Mouse (Mus musculus): ENCODE results near the gene Inpp4b.

Inpp4b gene

GRCm38 (mm10) chr8:81452082-81452481 lies 109.7 kb downstream of the Inpp4b start:
- in situ Hi-C loops (cut with MboI; ENCODE audit: low pct_unique_long_range_greater_than_20kb in 1 of 2, low sequenced_read_pairs in 2 of 2, unreplicated experiment in 1 of 2): no loop called here

GRCm38 (mm10) chr8:81454830-81455229 lies 112.5 kb downstream of the Inpp4b start:
- in situ Hi-C loops (cut with MboI; ENCODE audit: low pct_unique_long_range_greater_than_20kb in 1 of 2, low sequenced_read_pairs in 2 of 2, unreplicated experiment in 1 of 2): no loop called here

- in situ Hi-C loops (cut with MboI; ENCODE audit: low pct_unique_long_range_greater_than_20kb in 1 of 2, low sequenced_read_pairs in 2 of 2, unreplicated experiment in 1 of 2): no loop called here
Measured at GRCm38 (mm10) chr8:81463762-81464161, 121.4 kb downstream of the Inpp4b start.

GRCm38 (mm10) chr8:81466776-81467175 lies 124.4 kb downstream of the Inpp4b start:
- in situ Hi-C loops (cut with MboI; ENCODE audit: low pct_unique_long_range_greater_than_20kb in 1 of 2, low sequenced_read_pairs in 2 of 2, unreplicated experiment in 1 of 2): no loop called here

GRCm38 (mm10) chr8:81478674-81479073 lies 136.3 kb downstream of the Inpp4b start:
- in situ Hi-C loops (cut with MboI; ENCODE audit: low pct_unique_long_range_greater_than_20kb in 1 of 2, low sequenced_read_pairs in 2 of 2, unreplicated experiment in 1 of 2): no loop called here

GRCm38 (mm10) chr8:81483834-81484233 lies 141.5 kb downstream of the Inpp4b start:
- in situ Hi-C loops (cut with MboI; ENCODE audit: low pct_unique_long_range_greater_than_20kb in 1 of 2, low sequenced_read_pairs in 2 of 2, unreplicated experiment in 1 of 2): no loop called here

- in situ Hi-C loops (cut with MboI; ENCODE audit: low pct_unique_long_range_greater_than_20kb in 1 of 2, low sequenced_read_pairs in 2 of 2, unreplicated experiment in 1 of 2): no loop called here
Measured at GRCm38 (mm10) chr8:81485626-81486025, 143.3 kb downstream of the Inpp4b start.

- in situ Hi-C loops (cut with MboI; ENCODE audit: low pct_unique_long_range_greater_than_20kb in 1 of 2, low sequenced_read_pairs in 2 of 2, unreplicated experiment in 1 of 2): no loop called here
Measured at GRCm38 (mm10) chr8:81489894-81490661, 147.7 kb downstream of the Inpp4b start.

GRCm38 (mm10) chr8:81491097-81491705 lies 148.8 kb downstream of the Inpp4b start:
- in situ Hi-C loops (cut with MboI; ENCODE audit: low pct_unique_long_range_greater_than_20kb in 1 of 2, low sequenced_read_pairs in 2 of 2, unreplicated experiment in 1 of 2): no loop called here

GRCm38 (mm10) chr8:81491706-81492204 lies 149.4 kb downstream of the Inpp4b start:
- in situ Hi-C loops (cut with MboI; ENCODE audit: low pct_unique_long_range_greater_than_20kb in 1 of 2, low sequenced_read_pairs in 2 of 2, unreplicated experiment in 1 of 2): no loop called here

GRCm38 (mm10) chr8:81494823-81495222 lies 152.5 kb downstream of the Inpp4b start:
- in situ Hi-C loops (cut with MboI; ENCODE audit: low pct_unique_long_range_greater_than_20kb in 1 of 2, low sequenced_read_pairs in 2 of 2, unreplicated experiment in 1 of 2): no loop called here

GRCm38 (mm10) chr8:81497646-81498045 lies 155.3 kb downstream of the Inpp4b start:
- in situ Hi-C loops (cut with MboI; ENCODE audit: low pct_unique_long_range_greater_than_20kb in 1 of 2, low sequenced_read_pairs in 2 of 2, unreplicated experiment in 1 of 2): no loop called here

GRCm38 (mm10) chr8:81502216-81502615 lies 159.9 kb downstream of the Inpp4b start:
- in situ Hi-C loops (cut with MboI; ENCODE audit: low pct_unique_long_range_greater_than_20kb in 1 of 2, low sequenced_read_pairs in 2 of 2, unreplicated experiment in 1 of 2): no loop called here

GRCm38 (mm10) chr8:81502982-81503381 lies 160.6 kb downstream of the Inpp4b start:
- in situ Hi-C loops (cut with MboI; ENCODE audit: low pct_unique_long_range_greater_than_20kb in 1 of 2, low sequenced_read_pairs in 2 of 2, unreplicated experiment in 1 of 2): no loop called here

- in situ Hi-C loops (cut with MboI; ENCODE audit: low pct_unique_long_range_greater_than_20kb in 1 of 2, low sequenced_read_pairs in 2 of 2, unreplicated experiment in 1 of 2): no loop called here
Measured at GRCm38 (mm10) chr8:81512826-81513225, 170.5 kb downstream of the Inpp4b start.

GRCm38 (mm10) chr8:81514425-81514824 lies 172.1 kb downstream of the Inpp4b start:
- in situ Hi-C loops (cut with MboI; ENCODE audit: low pct_unique_long_range_greater_than_20kb in 1 of 2, low sequenced_read_pairs in 2 of 2, unreplicated experiment in 1 of 2): no loop called here

GRCm38 (mm10) chr8:81522085-81522484 lies 179.7 kb downstream of the Inpp4b start:
- in situ Hi-C loops (cut with MboI; ENCODE audit: low pct_unique_long_range_greater_than_20kb in 1 of 2, low sequenced_read_pairs in 2 of 2, unreplicated experiment in 1 of 2): no loop called here

GRCm38 (mm10) chr8:81524561-81524960 lies 182.2 kb downstream of the Inpp4b start:
- in situ Hi-C loops (cut with MboI; ENCODE audit: low pct_unique_long_range_greater_than_20kb in 1 of 2, low sequenced_read_pairs in 2 of 2, unreplicated experiment in 1 of 2): no loop called here

- in situ Hi-C loops (cut with MboI; ENCODE audit: low pct_unique_long_range_greater_than_20kb in 1 of 2, low sequenced_read_pairs in 2 of 2, unreplicated experiment in 1 of 2): no loop called here
Measured at GRCm38 (mm10) chr8:81527661-81528060, 185.3 kb downstream of the Inpp4b start.

- in situ Hi-C loops (cut with MboI; ENCODE audit: low pct_unique_long_range_greater_than_20kb in 1 of 2, low sequenced_read_pairs in 2 of 2, unreplicated experiment in 1 of 2): no loop called here
Measured at GRCm38 (mm10) chr8:81538310-81538709, 196.0 kb downstream of the Inpp4b start.
